Mouse (Mus musculus): Measurements from ENCODE around the gene Dcbld1. TPM values are rescaled to one million over a fixed set of nuclear protein-coding genes. Genes with fewer than 3 reads are reported as not detected.
A peak's percentile ranks its signal among the peaks of the same experiment; 100 is the strongest.

The Dcbld1 gene
- polyA plus RNA-seq, 1 experiment from 2014 or later, result 29.6 TPM

DNA sequence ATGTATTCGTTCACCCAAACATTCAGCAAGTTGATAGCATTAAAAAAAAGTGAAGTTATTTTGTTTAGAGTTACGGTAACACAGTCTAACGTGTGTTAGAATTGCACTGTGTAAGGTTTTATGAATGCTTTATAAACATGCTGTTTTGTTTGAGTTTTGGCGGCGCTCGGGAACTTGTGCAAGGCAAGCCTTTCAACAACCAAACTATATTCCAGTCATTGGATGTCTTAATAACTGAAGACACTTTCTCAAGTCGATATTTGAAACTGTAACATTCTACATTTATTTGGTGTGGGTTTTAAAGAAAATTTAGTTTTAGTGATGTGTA is 1.2 kb downstream of the Dcbld1 start:
- no peak for ATAC-seq (ENCODE audit: low FRiP score)

GRCm38 (mm10) chr10:52235461-52235860 is 2.0 kb downstream of the Dcbld1 start:
- Histone ChIP-seq H3K36me3 (no peaks in the 10 kb centered on the region), H3K27me3 (replicated peaks) (no peaks in the 10 kb centered on the region), H3K4me3 (replicated peaks) (peak overlapping the region; percentile 80), H3K9me3 (replicated peaks) (no peaks in the 10 kb centered on the region), H3K9ac (replicated peaks) (no peak overlapping the region), H3K27ac (replicated peaks) (no peak overlapping the region; the same call in 1 of the 2 replicates), H3K4me1 (peaks cover 18% of the 10 kb centered on the region), H3K4me2 (peak overlapping the region; percentile 73)
- no peak for ATAC-seq (ENCODE audit: low FRiP score)
- 81% methylated on average over 5 of the region's 5 CpGs for WGBS

More for the DNA sequence above, 1.2 kb downstream of the Dcbld1 start:
- 10% methylated on average over 7 of the region's 7 CpGs for WGBS
- Histone ChIP-seq H3K4me1 (peaks cover 18% of the 10 kb centered on the region), H3K4me2 (peak overlapping the region; percentile 73), H3K27me3 (replicated peaks) (no peaks in the 10 kb centered on the region), H3K36me3 (no peaks in the 10 kb centered on the region), H3K9me3 (replicated peaks) (no peaks in the 10 kb centered on the region), H3K27ac (replicated peaks) (no peak overlapping the region), H3K4me3 (replicated peaks) (peak overlapping the region; percentile 80), H3K9ac (replicated peaks) (peak overlapping the region; percentile 62)

GRCm38 (mm10) chr10:52242015-52242414 is 8.6 kb downstream of the Dcbld1 start:
- Histone ChIP-seq H3K4me1 (peaks cover 11% of the 10 kb centered on the region; the same call in 1 of the 2 replicates), H3K4me2 (no peak overlapping the region), H3K36me3 (no peaks in the 10 kb centered on the region), H3K4me3 (replicated peaks) (no peak overlapping the region), H3K9me3 (replicated peaks) (no peaks in the 10 kb centered on the region), H3K27me3 (replicated peaks) (no peaks in the 10 kb centered on the region), H3K9ac (replicated peaks) (no peak overlapping the region), H3K27ac (replicated peaks) (peak overlapping the region; percentile 30; the same call in 1 of the 2 replicates)
- ATAC-seq (ENCODE audit: low FRiP score), result no peak
- WGBS, result 76% methylated on average over 5 of the region's 5 CpGs

DNA sequence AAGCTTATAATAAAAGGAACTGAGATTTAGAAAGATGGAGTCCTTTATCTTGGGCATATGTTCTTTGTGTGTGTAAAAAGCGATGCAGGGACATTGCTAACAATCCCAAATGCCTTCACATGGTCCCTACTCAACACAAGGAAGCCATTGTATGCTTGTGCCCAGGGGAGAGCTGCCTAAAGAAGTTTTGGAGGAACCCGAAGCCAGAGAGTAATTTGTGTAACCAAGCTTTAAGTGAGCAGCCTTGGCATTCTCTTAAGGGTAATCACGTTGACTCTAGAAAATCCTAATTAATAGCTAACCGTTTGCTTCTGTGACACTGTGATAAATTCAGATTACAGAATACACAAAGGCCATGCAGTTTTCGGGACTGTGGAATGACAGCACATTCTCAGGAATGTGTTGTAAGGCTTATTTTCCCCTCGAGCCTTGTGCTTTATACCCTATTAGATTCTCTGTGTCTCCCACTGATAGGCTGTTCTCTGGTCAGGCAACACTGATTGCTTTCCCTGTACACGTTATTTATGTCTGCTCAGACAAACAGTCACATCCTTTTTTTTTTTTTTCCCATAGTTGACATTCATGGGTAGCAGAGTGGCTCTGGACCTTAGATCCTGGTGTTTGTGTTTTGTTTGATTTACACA is 9.4 kb downstream of the Dcbld1 start:
- 22% methylated on average over 7 of the region's 7 CpGs for WGBS
- peak; percentile 78 for ATAC-seq (ENCODE audit: low FRiP score)

DNA sequence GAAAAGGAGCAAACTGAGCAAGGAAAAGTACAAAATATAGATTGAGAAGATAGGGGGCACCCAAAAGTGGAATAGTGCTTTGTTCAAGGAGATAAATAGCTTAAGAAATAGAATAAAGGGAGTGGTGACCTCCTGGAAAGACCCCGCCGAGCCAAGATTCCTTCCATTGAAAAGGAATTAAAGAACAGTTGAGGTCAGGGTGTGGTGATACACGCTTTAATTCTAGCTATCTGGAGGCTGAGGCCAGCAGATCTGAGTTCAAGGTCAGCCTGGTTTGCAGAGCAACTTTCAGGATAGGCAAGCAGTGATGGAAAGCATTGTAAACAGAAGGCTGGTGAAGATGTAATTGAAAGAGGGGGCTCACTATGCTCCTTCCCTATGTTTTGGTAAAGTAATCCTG is 12.8 kb downstream of the Dcbld1 start:
- WGBS, result 70% methylated on average over 3 of the region's 3 CpGs

More for the DNA sequence above, 9.4 kb downstream of the Dcbld1 start:
- Histone ChIP-seq H3K9me3 (replicated peaks) (no peaks in the 10 kb centered on the region), H3K9ac (replicated peaks) (no peak overlapping the region), H3K27me3 (replicated peaks) (no peaks in the 10 kb centered on the region), H3K4me1 (peaks cover 11% of the 10 kb centered on the region; the same call in 1 of the 2 replicates), H3K36me3 (no peaks in the 10 kb centered on the region), H3K4me3 (replicated peaks) (no peak overlapping the region), H3K4me2 (no peak overlapping the region), H3K27ac (replicated peaks) (0 out of 2 replicates have a peak overlapping the region, but pooled peaks have one; percentile 33)

DNA sequence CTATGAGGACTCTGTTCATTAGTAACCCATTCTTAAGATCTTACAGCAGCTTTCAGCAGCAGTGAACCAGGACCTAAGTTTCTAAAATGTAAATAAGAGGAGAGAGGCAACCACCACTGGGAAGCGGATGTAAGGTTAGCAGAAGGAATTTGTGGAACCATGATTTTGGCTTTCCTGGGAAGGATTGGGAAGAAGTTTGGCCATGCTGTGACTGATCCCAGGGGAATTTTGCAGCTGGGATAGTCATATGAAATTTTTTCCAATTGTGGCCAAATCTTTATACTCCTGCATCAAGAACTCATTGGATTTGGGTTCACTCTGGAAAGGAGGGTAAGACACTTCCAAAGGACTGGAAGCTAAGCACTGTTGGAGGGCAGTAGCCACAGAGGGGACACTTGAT is 18.8 kb downstream of the Dcbld1 start:
- no peak for ATAC-seq (ENCODE audit: low FRiP score)
- Histone ChIP-seq H3K9me3 (replicated peaks) (no peaks in the 10 kb centered on the region), H3K27me3 (replicated peaks) (no peaks in the 10 kb centered on the region), H3K27ac (replicated peaks) (no peak overlapping the region), H3K9ac (replicated peaks) (no peak overlapping the region), H3K4me3 (replicated peaks) (no peak overlapping the region), H3K4me1 (no peaks in the 10 kb centered on the region), H3K36me3 (no peaks in the 10 kb centered on the region), H3K4me2 (no peak overlapping the region)
- 93% methylated on average over 1 of the region's 1 CpGs for WGBS

More for the DNA sequence above, 12.8 kb downstream of the Dcbld1 start:
- Histone ChIP-seq H3K4me1 (peaks cover 11% of the 10 kb centered on the region; the same call in 1 of the 2 replicates), H3K4me3 (replicated peaks) (no peak overlapping the region), H3K27me3 (replicated peaks) (no peaks in the 10 kb centered on the region), H3K4me2 (no peak overlapping the region), H3K9ac (replicated peaks) (no peak overlapping the region), H3K27ac (replicated peaks) (no peak overlapping the region), H3K36me3 (no peaks in the 10 kb centered on the region), H3K9me3 (replicated peaks) (no peaks in the 10 kb centered on the region)
- no peak for ATAC-seq (ENCODE audit: low FRiP score)

GRCm38 (mm10) chr10:52253426-52253825 is 20.0 kb downstream of the Dcbld1 start:
- no peaks in the 10 kb centered on the region for H3K27me3 ChIP-seq (replicated peaks)
- 0 out of 2 replicates have a peak, but pooled peaks cover 2% of the 10 kb centered on the region for H3K4me1 ChIP-seq
- no peak overlapping the region for H3K9ac ChIP-seq (replicated peaks)
- H3K36me3 ChIP-seq, result no peaks in the 10 kb centered on the region
- no peak overlapping the region for H3K27ac ChIP-seq (replicated peaks)
- 49% methylated on average over 11 of the region's 11 CpGs for whole genome bisulfite sequencing
- no peak overlapping the region for H3K4me3 ChIP-seq (replicated peaks)
- H3K9me3 ChIP-seq (replicated peaks), result no peaks in the 10 kb centered on the region
- ATAC-seq (ENCODE audit: low FRiP score), result no peak
- no peak overlapping the region; the same call in 1 of the 2 replicates for H3K4me2 ChIP-seq

- no peak overlapping the region for H3K4me3 ChIP-seq (replicated peaks)
- ATAC-seq (ENCODE audit: low FRiP score), result no peak
- WGBS, result 66% methylated on average over 2 of the region's 2 CpGs
These were observed 24.3 kb downstream of the Dcbld1 start for GRCm38 (mm10) chr10:52257768-52258167.

DNA sequence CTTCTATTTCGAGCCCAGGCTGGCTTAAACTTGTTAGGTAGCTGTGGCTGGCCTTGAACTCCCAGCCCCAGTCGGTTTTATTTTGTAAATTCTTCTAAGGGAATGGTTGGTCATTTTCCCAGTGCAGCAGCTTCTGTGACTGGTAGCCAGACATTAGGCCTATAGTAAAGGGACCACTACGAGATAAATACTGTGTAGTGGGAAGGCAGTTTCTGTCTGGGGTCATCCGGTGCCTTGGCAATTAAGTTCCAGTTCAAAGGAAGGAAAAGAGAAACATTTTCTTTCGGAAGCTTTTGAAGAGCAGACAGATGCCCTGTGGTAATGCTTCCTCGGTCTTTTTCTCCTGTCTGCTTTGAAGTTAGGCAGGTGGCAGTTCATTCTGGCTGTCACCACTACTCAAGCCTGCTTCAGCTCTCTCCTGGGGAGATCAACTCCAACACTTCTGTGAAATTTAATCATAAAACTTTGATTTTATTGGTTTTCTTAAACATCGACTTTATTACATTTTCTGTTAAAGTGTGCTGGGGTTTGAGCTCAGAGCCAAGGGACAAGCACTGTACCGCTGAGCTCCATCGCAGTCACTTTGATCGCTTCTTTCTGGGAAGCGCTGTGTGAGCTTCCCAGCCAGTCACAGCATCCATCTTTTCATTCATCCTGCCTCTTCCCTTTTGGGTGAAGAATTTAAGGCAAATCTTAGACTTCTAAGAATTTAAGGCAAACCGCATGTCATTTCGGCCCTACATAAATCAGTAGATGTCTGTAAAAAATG is 24.9 kb downstream of the Dcbld1 start:
- H3K27ac ChIP-seq (replicated peaks), result no peak overlapping the region; the same call in 1 of the 2 replicates
- H3K4me2 ChIP-seq, result no peak overlapping the region
- no peak overlapping the region for H3K9ac ChIP-seq (replicated peaks)
- H3K27me3 ChIP-seq (replicated peaks), result no peaks in the 10 kb centered on the region
- no peak for ATAC-seq (ENCODE audit: low FRiP score)
- no peak overlapping the region for H3K4me3 ChIP-seq (replicated peaks)
- 0 out of 2 replicates have a peak, but pooled peaks cover 6% of the 10 kb centered on the region for H3K4me1 ChIP-seq
- H3K9me3 ChIP-seq (replicated peaks), result no peaks in the 10 kb centered on the region
- no peaks in the 10 kb centered on the region for H3K36me3 ChIP-seq
- WGBS, result 33% methylated on average over 13 of the region's 13 CpGs

More at GRCm38 (mm10) chr10:52257768-52258167, 24.3 kb downstream of the Dcbld1 start:
- Histone ChIP-seq H3K9me3 (replicated peaks) (no peaks in the 10 kb centered on the region), H3K4me2 (no peak overlapping the region), H3K4me1 (0 out of 2 replicates have a peak, but pooled peaks cover 6% of the 10 kb centered on the region), H3K27me3 (replicated peaks) (no peaks in the 10 kb centered on the region), H3K27ac (replicated peaks) (no peak overlapping the region), H3K9ac (replicated peaks) (no peak overlapping the region), H3K36me3 (no peaks in the 10 kb centered on the region)

- no peak overlapping the region for H3K9ac ChIP-seq (replicated peaks)
- no peak overlapping the region for H3K27ac ChIP-seq (replicated peaks)
- no peak for ATAC-seq (ENCODE audit: low FRiP score)
- 0 out of 2 replicates have a peak, but pooled peaks cover 6% of the 10 kb centered on the region for H3K4me1 ChIP-seq
- H3K4me3 ChIP-seq (replicated peaks), result no peak overlapping the region
- H3K9me3 ChIP-seq (replicated peaks), result no peaks in the 10 kb centered on the region
- WGBS, result 94% methylated on average over 4 of the region's 4 CpGs
- no peaks in the 10 kb centered on the region for H3K27me3 ChIP-seq (replicated peaks)
- H3K4me2 ChIP-seq, result no peak overlapping the region
- no peaks in the 10 kb centered on the region for H3K36me3 ChIP-seq
These were observed 26.8 kb downstream of the Dcbld1 start for GRCm38 (mm10) chr10:52260209-52260608.

DNA sequence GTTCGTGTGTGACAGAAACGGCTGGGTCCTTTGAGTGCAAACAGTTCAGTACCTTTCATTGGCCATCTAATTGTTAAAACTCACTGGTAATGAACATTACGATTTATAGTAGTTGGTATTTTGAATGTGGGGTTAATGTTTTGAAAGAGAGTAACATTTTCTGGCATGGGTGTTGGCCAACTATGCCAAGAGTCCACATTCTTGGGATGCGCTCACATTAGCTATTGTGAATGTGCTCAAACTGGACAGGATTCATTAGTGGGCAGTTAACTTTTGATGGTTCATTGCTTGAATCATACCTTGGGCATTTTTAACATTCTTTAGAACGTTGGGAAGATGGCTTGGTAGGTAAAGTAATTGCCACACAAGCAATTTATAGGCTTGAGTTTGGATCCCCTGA is 30.7 kb downstream of the Dcbld1 start:
- Histone ChIP-seq H3K27me3 (replicated peaks) (no peaks in the 10 kb centered on the region), H3K4me2 (no peak overlapping the region), H3K27ac (replicated peaks) (no peak overlapping the region), H3K4me3 (replicated peaks) (no peak overlapping the region), H3K36me3 (no peaks in the 10 kb centered on the region), H3K9ac (replicated peaks) (no peak overlapping the region), H3K9me3 (replicated peaks) (no peaks in the 10 kb centered on the region), H3K4me1 (no peaks in the 10 kb centered on the region)
- no peak for ATAC-seq (ENCODE audit: low FRiP score)
- WGBS, result 91% methylated on average over 5 of the region's 5 CpGs

DNA sequence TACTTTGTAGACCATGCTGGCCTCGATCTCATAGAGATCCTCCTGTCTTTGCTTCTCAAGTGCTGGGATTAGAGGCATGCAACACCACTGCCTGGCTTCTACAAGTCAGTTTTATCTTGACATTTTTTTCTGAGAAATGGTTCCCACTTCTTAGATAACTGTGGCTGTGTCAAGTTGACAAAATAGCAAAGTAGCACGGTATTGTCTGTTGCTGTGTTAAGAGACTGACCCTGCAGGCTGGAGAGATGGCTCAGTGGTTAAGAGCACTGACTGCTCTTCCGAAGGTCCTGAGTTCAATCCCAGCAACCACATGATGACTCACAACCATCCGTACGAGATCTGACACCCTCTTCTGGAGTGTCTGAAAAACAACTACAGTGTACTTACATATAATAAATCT is 35.5 kb downstream of the Dcbld1 start:
- H3K27ac ChIP-seq (replicated peaks), result no peak overlapping the region
- H3K9me3 ChIP-seq (replicated peaks), result no peaks in the 10 kb centered on the region
- no peak overlapping the region for H3K4me3 ChIP-seq (replicated peaks)
- no peaks in the 10 kb centered on the region for H3K4me1 ChIP-seq
- no peak overlapping the region for H3K4me2 ChIP-seq
- no peak overlapping the region for H3K9ac ChIP-seq (replicated peaks)
- no peaks in the 10 kb centered on the region for H3K27me3 ChIP-seq (replicated peaks)
- WGBS, result 90% methylated on average over 5 of the region's 5 CpGs
- no peak for ATAC-seq (ENCODE audit: low FRiP score)
- no peaks in the 10 kb centered on the region for H3K36me3 ChIP-seq

All from neural tube, embryonic 15.5 days (tissue).